Mouse (Mus musculus) C2C12 (cell line): ENCODE results near the gene Sacm1l. TPM values are rescaled to one million over a fixed set of nuclear protein-coding genes. Genes with fewer than 3 reads are reported as not detected.

Source experiments
- H3K27me3 ChIP-seq: one replicate; pipeline ENCODE4 v1.6.1; 2011; ENCODE audit not compliant: control insufficient read depth, insufficient read depth, insufficient read length
- H3K36me3 ChIP-seq: one replicate; pipeline ENCODE4 v1.6.1; 2011; ENCODE audit not compliant: control insufficient read depth, insufficient read depth
- H3K4me3 ChIP-seq: one replicate; pipeline ENCODE4 v1.5.1; 2011; ENCODE audit warnings: mild to moderate bottlenecking, control low read depth; ENCODE audit not compliant: poor library complexity, insufficient read depth, severe bottlenecking
- H3K79me2 ChIP-seq: one replicate; pipeline ENCODE4 v1.6.1; 2011; ENCODE audit not compliant: control insufficient read depth, insufficient read depth
- H3K79me3 ChIP-seq: one replicate; pipeline ENCODE4 v1.6.1; 2011; ENCODE audit warnings: low read depth, control low read depth
- H3ac ChIP-seq: one replicate; pipeline ENCODE3; 2011; ENCODE audit warnings: low read depth; ENCODE audit not compliant: control insufficient read depth, insufficient read length
- CEBPB ChIP-seq: IDR thresholded peaks from one replicate; pipeline ENCODE4 v1.6.1; 2011; ENCODE audit warnings: low read depth, mild to moderate bottlenecking, control low read depth, moderate library complexity
- CTCF ChIP-seq: IDR thresholded peaks from one replicate; pipeline ENCODE4 v1.5.1; 2011; ENCODE audit not compliant: control insufficient read depth, insufficient read depth, insufficient read length
- FOSL1 ChIP-seq: IDR thresholded peaks from one replicate; pipeline ENCODE4 v1.8.0; 2011; ENCODE audit warnings: mild to moderate bottlenecking, low read length; ENCODE audit not compliant: poor library complexity, insufficient read depth, severe bottlenecking
- MAX ChIP-seq: IDR thresholded peaks from one replicate; pipeline ENCODE4 v1.6.1; 2011; ENCODE audit warnings: mild to moderate bottlenecking, control low read depth
- MYOD1 ChIP-seq: IDR thresholded peaks from one replicate; pipeline ENCODE4 v1.6.1; 2011; ENCODE audit warnings: low read depth; ENCODE audit not compliant: control insufficient read depth, insufficient read length
- MYOG ChIP-seq: IDR thresholded peaks from one replicate; pipeline ENCODE4 v1.6.1; 2011; ENCODE audit not compliant: control insufficient read depth, insufficient read length; ENCODE audit errors: extremely low read depth
- USF1 ChIP-seq: IDR thresholded peaks from one replicate; pipeline ENCODE4 v1.6.1; 2011; ENCODE audit warnings: low read depth, mild to moderate bottlenecking, control low read depth, moderate library complexity
- polyA plus RNA-seq: library from polyadenylated mRNA; unstranded; fragments of >200 nt; fragmentation: generic; extraction: Trizol; gene quantifications from one replicate; pipeline ENCODE4 v1.2.1, GENCODE M21; 2012; ENCODE audit warnings: missing spikeins

The Sacm1l gene
- polyA plus RNA-seq, 1 experiment, result 9.1 TPM

GRCm38 (mm10) chr9:123520735-123521134 is 8.8 kb upstream of the Sacm1l start:
- Histone ChIP-seq H3K4me3 (no peak overlapping the region), H3K79me2 (no peaks in the 10 kb centered on the region), H3K27me3 (no peaks in the 10 kb centered on the region), H3K79me3 (no peaks in the 10 kb centered on the region), H3K36me3 (peaks cover 49% of the 10 kb centered on the region), H3ac (no peak overlapping the region)
- no peak for TF ChIP-seq MAX
- no peak for TF ChIP-seq MYOG
- TF ChIP-seq CEBPB, result no peak
- TF ChIP-seq USF1, result no peak
- no peak for TF ChIP-seq CTCF
- TF ChIP-seq FOSL1, result no peak
- no peak for TF ChIP-seq MYOD1

- H3K79me2 ChIP-seq, result no peaks in the 10 kb centered on the region
- no peak overlapping the region for H3K4me3 ChIP-seq
- H3K79me3 ChIP-seq, result no peaks in the 10 kb centered on the region
- no peaks in the 10 kb centered on the region for H3K27me3 ChIP-seq
- peaks cover 21% of the 10 kb centered on the region for H3K36me3 ChIP-seq
- no peak overlapping the region for H3ac ChIP-seq
- no peak for TF ChIP-seq MYOG
- TF ChIP-seq USF1, result no peak
- TF ChIP-seq CEBPB, result no peak
- TF ChIP-seq CTCF, result no peak
- TF ChIP-seq FOSL1, result no peak
- no peak for TF ChIP-seq MAX
- TF ChIP-seq MYOD1, result no peak
Observed at GRCm38 (mm10) chr9:123523676-123524075, 5.9 kb upstream of the Sacm1l start.

- no peaks in the 10 kb centered on the region for H3K79me3 ChIP-seq
- H3ac ChIP-seq, result no peak overlapping the region
- peaks cover 5% of the 10 kb centered on the region for H3K79me2 ChIP-seq
- TF ChIP-seq MYOG, result no peak
- TF ChIP-seq CTCF, result no peak
- TF ChIP-seq FOSL1, result no peak
- no peak for TF ChIP-seq CEBPB
- no peak for TF ChIP-seq MYOD1
- no peak for TF ChIP-seq MAX
- no peak for TF ChIP-seq USF1
- no peak overlapping the region for H3K4me3 ChIP-seq
- H3K36me3 ChIP-seq, result peaks cover 7% of the 10 kb centered on the region
- H3K27me3 ChIP-seq, result no peaks in the 10 kb centered on the region
Observed at GRCm38 (mm10) chr9:123525095-123525494, 4.5 kb upstream of the Sacm1l start.

GRCm38 (mm10) chr9:123526502-123526901 is 3.1 kb upstream of the Sacm1l start:
- no peak overlapping the region for H3ac ChIP-seq
- H3K36me3 ChIP-seq, result no peaks in the 10 kb centered on the region
- H3K4me3 ChIP-seq, result no peak overlapping the region
- H3K79me3 ChIP-seq, result peaks cover 11% of the 10 kb centered on the region
- peaks cover 19% of the 10 kb centered on the region for H3K79me2 ChIP-seq
- no peaks in the 10 kb centered on the region for H3K27me3 ChIP-seq
- TF ChIP-seq CEBPB (no peak), MYOG (no peak), USF1 (no peak), FOSL1 (no peak), CTCF (no peak), MYOD1 (no peak), MAX (no peak)

GRCm38 (mm10) chr9:123528087-123528925 is 1.3 kb upstream of the Sacm1l start:
- TF ChIP-seq MAX (no peak), USF1 (no peak), FOSL1 (no peak), CEBPB (no peak), MYOD1 (no peak), CTCF (no peak), MYOG (no peak)
- Histone ChIP-seq H3K4me3 (peak overlapping the region; percentile 33), H3K36me3 (no peaks in the 10 kb centered on the region), H3K27me3 (no peaks in the 10 kb centered on the region), H3K79me3 (peaks cover 26% of the 10 kb centered on the region), H3ac (no peak overlapping the region), H3K79me2 (peaks cover 37% of the 10 kb centered on the region)
